Mouse (Mus musculus) midbrain, embryonic 11.5 days (tissue): ENCODE measurements at regions not wholly inside any gene's neighbourhood (a gene's known extent, or its start where the extent isn't known, plus 50 kb on each side); places are given as distances from the start of the nearest gene placed in this dataset.
A peak's percentile ranks its signal among the peaks of the same experiment; 100 is the strongest.
"Not testable (repeated sequence)": the region's sequence is repeated elsewhere in the genome, so short reads cannot be mapped to it uniquely, and the experiment has no call there.

ENCODE experiments used
- ATAC-seq: fragments of 200-750 bp; cut with Nextera tagmentation; 2 replicates; pipeline ENCODE4 v1.8.0; 2017; ENCODE audit warnings: moderate TSS enrichment, moderate library complexity; ENCODE audit not compliant: low FRiP score
- DNase-seq: peaks from one replicate; pipeline ENCODE4 v3.0.0; 2015; ENCODE audit warnings: low spot score; ENCODE audit errors: missing footprints
- H3K27ac ChIP-seq: fragments of 300-500 bp; sonication (generic); 2 replicates; pipeline ENCODE4 v1.5.1; 2014; ENCODE audit warnings: low read depth, low read length
- H3K27me3 ChIP-seq: fragments of 300-500 bp; sonication (generic); 2 replicates; pipeline ENCODE4 v1.6.1; 2014; ENCODE audit warnings: mild to moderate bottlenecking, low read length, moderate library complexity, mixed read lengths; ENCODE audit not compliant: control insufficient read depth, insufficient read depth
- H3K36me3 ChIP-seq: fragments of 300-500 bp; sonication (generic); 2 replicates; pipeline ENCODE4 v1.6.1; 2014; ENCODE audit warnings: mild to moderate bottlenecking, low read length, moderate library complexity, mixed read lengths; ENCODE audit not compliant: control insufficient read depth, insufficient read depth
- H3K4me1 ChIP-seq: fragments of 300-500 bp; sonication (generic); 2 replicates; pipeline ENCODE4 v1.6.1; 2014; ENCODE audit warnings: low read length; ENCODE audit not compliant: control insufficient read depth, insufficient read depth
- H3K4me2 ChIP-seq: fragments of 300-500 bp; sonication (generic); 2 replicates; pipeline ENCODE4 v1.6.1; 2014; ENCODE audit warnings: mild to moderate bottlenecking, moderate library complexity
- H3K4me3 ChIP-seq: fragments of 300-500 bp; sonication (generic); 2 replicates; pipeline ENCODE4 v1.5.1; 2014; ENCODE audit warnings: low read depth, low read length
- H3K9ac ChIP-seq: fragments of 300-500 bp; sonication (generic); 2 replicates; pipeline ENCODE4 v1.6.1; 2014; ENCODE audit warnings: low read length
- H3K9me3 ChIP-seq: fragments of 300-500 bp; sonication (generic); 2 replicates; pipeline ENCODE4 v1.6.1; 2016; ENCODE audit warnings: low read length; ENCODE audit not compliant: control insufficient read depth
- WGBS: fragments of 180-500 bp; shearing (Covaris S2); extraction: QIAGEN DNeasy Blood & Tissue Kit; methylation state at CpG from one replicate; pipeline ENCODE4 v1.1.7; 2014; 5-methylcytosine and 5-hydroxymethylcytosine counted together

DNA sequence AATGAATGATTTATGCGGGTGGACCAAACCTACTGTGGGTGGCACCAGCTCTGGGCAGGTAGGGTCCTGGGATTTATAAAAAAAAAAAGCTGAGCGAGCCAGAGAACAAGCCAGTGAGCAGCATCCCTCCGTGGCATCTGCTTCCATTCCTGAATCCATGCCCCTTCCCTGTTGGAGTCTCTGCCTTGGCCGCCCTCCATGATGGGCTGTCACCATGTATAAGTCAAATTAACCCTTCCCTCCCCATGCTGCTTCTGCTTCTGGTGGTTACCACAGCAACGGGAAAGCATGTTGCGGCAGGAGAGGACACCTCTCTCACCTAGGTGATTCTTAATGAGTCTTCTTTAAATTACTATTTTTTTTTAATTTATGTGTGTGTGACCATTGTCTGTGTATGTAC lies 112.3 kb upstream of the A430005L14Rik start:
- Histone ChIP-seq H3K27me3 (no peaks in the 10 kb centered on the region), H3K36me3 (no peaks in the 10 kb centered on the region), H3K9ac (no peak overlapping the region), H3K4me3 (no peak overlapping the region), H3K27ac (no peak overlapping the region), H3K9me3 (no peaks in the 10 kb centered on the region), H3K4me2 (no peak overlapping the region), H3K4me1 (no peaks in the 10 kb centered on the region)
- 86% methylated on average over 6 of the region's 6 CpGs for WGBS
- DNase-seq (no peak), ATAC-seq (no peak)

DNA sequence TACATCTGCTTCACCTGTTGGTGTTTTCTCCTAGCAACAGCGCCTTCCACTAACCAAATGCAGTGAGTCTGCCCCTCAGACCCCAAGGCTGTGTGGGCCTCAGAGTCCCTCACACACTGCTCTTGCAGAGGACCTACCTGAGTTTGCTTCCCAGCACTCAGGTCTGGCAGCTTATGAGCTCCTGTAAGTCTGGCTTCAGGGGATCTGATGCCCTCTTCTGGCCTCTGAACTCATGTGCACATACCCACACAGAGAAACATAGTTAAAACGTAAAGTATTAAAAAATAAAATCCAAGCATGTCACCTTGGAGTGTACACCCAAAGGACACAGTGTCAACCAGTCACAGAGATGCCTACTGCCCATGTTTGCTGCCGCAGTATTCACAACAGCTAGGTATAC lies 108.8 kb upstream of the A430005L14Rik start:
- no peak overlapping the region for H3K4me3 ChIP-seq
- no peak overlapping the region for H3K9ac ChIP-seq
- H3K36me3 ChIP-seq, result no peaks in the 10 kb centered on the region
- DNase-seq, result peak; percentile 17
- H3K4me2 ChIP-seq, result no peak overlapping the region
- no peak for ATAC-seq
- no peaks in the 10 kb centered on the region for H3K4me1 ChIP-seq
- WGBS, result 72% methylated on average over 3 of the region's 3 CpGs
- no peak overlapping the region for H3K27ac ChIP-seq
- no peaks in the 10 kb centered on the region for H3K27me3 ChIP-seq
- H3K9me3 ChIP-seq, result no peaks in the 10 kb centered on the region

DNA sequence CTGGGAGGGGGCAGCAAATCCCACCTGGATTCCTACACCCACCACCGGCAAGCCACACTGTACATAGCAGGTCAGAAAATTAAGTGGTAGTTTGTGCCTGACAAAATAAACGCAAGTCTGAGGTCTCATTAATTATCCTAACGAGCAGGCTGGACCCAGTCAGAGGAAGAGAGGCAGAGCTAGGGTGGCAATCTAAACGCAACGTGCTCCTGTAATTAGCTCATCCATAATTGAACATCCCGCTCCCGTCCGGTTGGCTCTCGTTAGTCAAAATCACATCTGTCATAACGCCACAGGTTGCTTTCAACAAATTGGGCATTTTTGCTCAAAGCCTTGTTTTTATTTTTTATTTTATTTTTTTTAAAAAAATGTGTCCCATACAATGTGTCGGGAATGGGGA lies 106.9 kb upstream of the A430005L14Rik start:
- 78% methylated on average over 11 of the region's 11 CpGs for WGBS
- Histone ChIP-seq H3K36me3 (no peaks in the 10 kb centered on the region), H3K9ac (no peak overlapping the region), H3K9me3 (no peaks in the 10 kb centered on the region), H3K4me2 (no peak overlapping the region), H3K27ac (no peak overlapping the region), H3K4me1 (no peaks in the 10 kb centered on the region), H3K27me3 (no peaks in the 10 kb centered on the region), H3K4me3 (no peak overlapping the region)
- DNase-seq (peak; percentile 79), ATAC-seq (no peak)

DNA sequence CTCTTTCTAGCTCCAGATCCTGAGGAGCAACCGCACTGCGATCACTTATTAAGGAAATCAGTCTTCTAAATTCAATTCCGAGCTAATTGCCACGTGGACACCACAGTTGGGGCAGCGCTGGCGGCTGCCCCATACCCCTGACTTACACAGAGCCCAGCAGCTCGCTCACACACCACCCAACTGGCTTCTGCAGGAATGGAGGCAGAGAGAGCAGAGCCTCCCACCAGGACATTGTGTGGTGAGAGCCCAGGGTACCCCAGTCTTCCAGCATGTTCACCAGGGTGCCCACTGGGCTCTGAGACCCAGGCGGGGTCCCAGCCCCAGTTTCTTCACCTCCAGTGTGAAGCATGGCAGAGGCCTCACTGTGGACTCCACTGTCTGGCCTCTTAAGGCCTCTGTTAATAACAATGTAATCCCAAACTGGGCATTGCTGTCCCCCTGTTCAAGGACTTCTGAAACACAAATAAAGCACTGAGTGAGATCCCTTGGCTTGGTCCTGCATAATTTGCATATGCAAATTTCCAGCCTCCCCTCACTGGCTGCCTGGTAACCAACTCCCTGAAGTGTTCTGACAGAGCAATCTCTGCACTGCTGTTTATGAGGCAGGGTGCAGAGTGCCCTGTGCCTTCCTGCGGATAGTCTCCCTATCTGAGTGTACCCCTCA lies 102.8 kb upstream of the A430005L14Rik start:
- Histone ChIP-seq H3K27me3 (no peaks in the 10 kb centered on the region), H3K9me3 (no peaks in the 10 kb centered on the region), H3K4me2 (no peak overlapping the region), H3K27ac (no peak overlapping the region), H3K4me1 (no peaks in the 10 kb centered on the region), H3K9ac (no peak overlapping the region), H3K36me3 (no peaks in the 10 kb centered on the region), H3K4me3 (no peak overlapping the region)
- peak; percentile 61; the same call in 1 of the 2 replicates for ATAC-seq
- 66% methylated on average over 9 of the region's 9 CpGs for WGBS
- no peak for DNase-seq

DNA sequence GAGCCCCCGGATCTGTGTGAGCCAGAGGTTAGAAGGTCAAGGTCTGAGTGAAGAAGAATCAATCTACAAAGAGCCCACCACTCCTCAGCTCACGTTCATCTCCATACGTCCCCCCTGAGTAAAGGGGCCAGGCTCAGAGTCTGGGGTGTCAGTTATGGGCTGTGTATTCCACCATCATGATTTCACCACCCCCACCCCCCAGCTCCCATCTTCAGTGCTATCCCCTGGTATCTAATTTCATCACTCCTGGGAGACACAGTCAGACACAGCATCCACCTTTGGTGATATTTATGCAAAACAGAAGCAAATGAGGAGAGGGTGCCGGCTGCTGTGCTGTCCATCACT lies 102.3 kb upstream of the A430005L14Rik start:
- DNase-seq (no peak), ATAC-seq (no peak)
- H3K4me2 ChIP-seq, result no peak overlapping the region
- no peaks in the 10 kb centered on the region for H3K27me3 ChIP-seq
- H3K4me3 ChIP-seq, result no peak overlapping the region
- H3K27ac ChIP-seq, result no peak overlapping the region
- WGBS, result 46% methylated on average over 4 of the region's 4 CpGs
- H3K36me3 ChIP-seq, result no peaks in the 10 kb centered on the region
- no peaks in the 10 kb centered on the region for H3K4me1 ChIP-seq
- H3K9ac ChIP-seq, result no peak overlapping the region
- no peaks in the 10 kb centered on the region for H3K9me3 ChIP-seq

DNA sequence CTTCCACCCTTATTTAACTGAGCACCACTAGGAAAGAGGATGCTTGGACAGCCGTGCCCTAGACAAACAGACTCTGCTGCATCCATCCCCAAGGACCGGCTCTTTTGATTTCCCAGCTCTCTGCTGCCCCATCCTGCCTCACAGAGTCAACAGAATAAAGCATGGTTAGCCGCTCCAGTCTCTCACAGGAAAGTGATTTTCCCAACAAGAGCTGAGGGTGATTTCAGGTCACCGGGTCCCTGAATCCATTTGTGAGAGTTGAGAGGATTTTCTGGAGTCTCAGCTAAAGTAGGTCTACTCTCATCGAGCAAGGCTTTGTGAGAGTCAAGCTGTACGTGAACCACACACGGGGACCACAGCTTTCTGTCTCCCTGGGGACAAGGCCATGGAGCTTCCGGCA lies 95.6 kb upstream of the A430005L14Rik start:
- H3K27ac ChIP-seq, result no peak overlapping the region
- H3K36me3 ChIP-seq, result no peaks in the 10 kb centered on the region
- H3K4me1 ChIP-seq, result no peaks in the 10 kb centered on the region
- H3K4me3 ChIP-seq, result no peak overlapping the region
- no peaks in the 10 kb centered on the region for H3K27me3 ChIP-seq
- ATAC-seq (peak; percentile 35; the same call in 1 of the 2 replicates), DNase-seq (peak; percentile 87)
- H3K9me3 ChIP-seq, result no peaks in the 10 kb centered on the region
- no peak overlapping the region for H3K4me2 ChIP-seq
- WGBS, result 50% methylated on average over 8 of the region's 8 CpGs
- no peak overlapping the region for H3K9ac ChIP-seq

DNA sequence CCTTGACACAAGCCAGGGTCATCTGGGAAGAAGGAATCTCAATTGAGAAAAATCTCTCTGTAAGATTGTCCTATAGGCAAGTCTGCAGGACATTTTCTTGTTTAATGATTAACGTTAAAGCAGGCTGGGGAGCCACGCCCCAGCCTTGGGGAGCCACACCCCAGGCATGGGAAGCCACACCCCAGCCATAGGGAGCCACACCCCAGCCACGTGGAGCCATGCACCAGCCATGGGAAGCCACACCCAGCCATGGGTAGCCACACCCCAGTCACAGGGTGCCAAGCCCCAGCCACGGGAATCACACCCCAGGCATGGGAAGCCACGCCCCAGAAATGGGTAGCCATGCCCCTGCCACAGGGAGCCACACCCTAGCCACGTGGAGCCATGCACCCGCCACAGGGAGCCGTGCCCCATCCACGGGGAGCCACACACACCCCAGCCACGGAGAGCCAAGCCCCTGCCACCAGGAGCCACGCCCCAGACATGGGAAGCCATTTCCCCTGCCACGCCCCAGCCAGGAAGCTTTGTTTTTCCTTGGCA lies 94.8 kb upstream of the A430005L14Rik start:
- no peak overlapping the region for H3K4me3 ChIP-seq
- WGBS, result 82% methylated on average over 12 of the region's 12 CpGs

DNA sequence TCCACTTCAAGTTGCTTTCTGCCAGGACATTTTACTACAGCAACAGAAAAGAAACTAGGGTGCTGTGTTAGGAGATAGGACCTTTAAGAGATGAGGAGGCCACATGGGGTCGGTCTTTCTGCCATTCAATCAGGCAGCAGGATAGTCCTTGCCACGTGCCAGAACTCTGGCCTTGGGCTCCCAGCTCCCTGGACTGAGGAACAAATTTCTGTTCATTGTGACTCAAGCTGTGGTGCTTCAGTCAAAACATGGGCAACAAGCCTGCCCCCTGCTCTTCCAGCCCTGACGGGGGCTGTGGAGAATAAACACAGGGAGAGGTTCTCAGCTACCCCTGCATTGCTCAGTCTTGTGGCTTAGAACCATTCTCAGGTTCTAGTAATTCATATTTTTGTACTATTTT lies 84.7 kb upstream of the A430005L14Rik start:
- DNase-seq, result no peak
- H3K27ac ChIP-seq, result no peak overlapping the region
- 72% methylated on average over 3 of the region's 3 CpGs for WGBS
- H3K4me1 ChIP-seq, result no peaks in the 10 kb centered on the region
- H3K9ac ChIP-seq, result no peak overlapping the region
- no peaks in the 10 kb centered on the region for H3K27me3 ChIP-seq
- no peak overlapping the region for H3K4me3 ChIP-seq
- no peak overlapping the region for H3K4me2 ChIP-seq
- no peak for ATAC-seq
- H3K36me3 ChIP-seq, result no peaks in the 10 kb centered on the region
- H3K9me3 ChIP-seq, result no peaks in the 10 kb centered on the region

More for the DNA sequence above, 94.8 kb upstream of the A430005L14Rik start:
- Histone ChIP-seq H3K36me3 (no peaks in the 10 kb centered on the region), H3K27me3 (no peaks in the 10 kb centered on the region), H3K9ac (no peak overlapping the region), H3K9me3 (no peaks in the 10 kb centered on the region), H3K4me1 (no peaks in the 10 kb centered on the region), H3K27ac (no peak overlapping the region), H3K4me2 (no peak overlapping the region)
- DNase-seq (no peak), ATAC-seq (no peak)

DNA sequence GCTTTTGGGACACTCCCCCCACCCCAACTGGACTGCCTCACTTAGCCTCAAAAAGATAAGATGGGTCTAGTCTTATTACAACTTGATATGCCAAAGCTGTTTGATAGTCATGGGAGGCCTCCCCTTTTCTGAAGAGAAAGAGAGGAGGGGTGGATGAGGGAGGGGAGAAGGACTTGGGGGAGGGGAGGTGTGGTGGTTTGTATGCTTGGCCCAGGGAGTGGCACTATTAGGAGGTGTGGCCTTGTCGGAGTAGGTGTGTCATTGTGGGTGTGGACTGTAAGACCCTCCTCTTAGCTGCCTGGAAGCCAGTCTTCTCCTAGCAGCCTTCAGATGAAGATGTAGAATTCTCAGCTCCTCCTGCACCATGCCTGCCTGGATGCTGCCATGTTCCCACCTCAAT lies 82.0 kb upstream of the A430005L14Rik start:
- H3K4me2 ChIP-seq, H3K9me3 ChIP-seq, DNase-seq, H3K9ac ChIP-seq, ATAC-seq, H3K27ac ChIP-seq, H3K4me1 ChIP-seq, H3K27me3 ChIP-seq, H3K4me3 ChIP-seq, H3K36me3 ChIP-seq: not testable (repeated sequence)
- 86% methylated on average over 1 of the region's 1 CpGs for WGBS
